In genomic region chr17:80779782-80780181, GRCm38 (mm10) we compare ENCODE assay signal across 12 mouse cellular contexts. TPM values are rescaled to one million over a fixed set of nuclear protein-coding genes. Genes with fewer than 3 reads are reported as not detected.
DNase-seq lines count a peak whose midpoint lies in the region; ATAC-seq and TF ChIP-seq lines count a peak whose summit lies in the region.
"Had no signal": no experiment of that assay in that cellular context is flagged by ENCODE, and none has a peak within 500 bp of the region (broad histone marks: within the 10 kb centered on the region; RNA-seq: fewer than 3 reads in every experiment).

No protein-coding gene starts in this region.

- no peak overlapping the region for H3K9ac ChIP-seq in forebrain, postnatal 0 days
- no peak overlapping the region for H3K9ac ChIP-seq in forebrain, embryonic 13.5 days
- H3K9ac ChIP-seq in lung, embryonic 14.5 days, result no peak overlapping the region
- H3K9ac ChIP-seq in limb, embryonic 15.5 days, result no peak overlapping the region
- H3K9ac ChIP-seq: liver, embryonic 14.5 days had no signal

- no peak overlapping the region for H3K27ac ChIP-seq in forebrain, postnatal 0 days (ENCODE audit: low read depth, low read length)
- H3K27ac ChIP-seq in forebrain, embryonic 13.5 days, result no peak overlapping the region
- 0 out of 2 replicates have a peak overlapping the region, but pooled peaks have one; percentile 31 for H3K27ac ChIP-seq in lung, embryonic 14.5 days (ENCODE audit: low read depth)
- H3K27ac ChIP-seq in gastrocnemius, adult 2 months, result no peak overlapping the region
- peak overlapping the region; percentile 47 for H3K27ac ChIP-seq in limb, embryonic 15.5 days
- H3K27ac ChIP-seq: liver, embryonic 14.5 days had no signal

- intact Hi-C loops in gastrocnemius, adult 2 months (cut with DNase I), result no loop called here

- no peaks in the 10 kb centered on the region for H3K4me1 ChIP-seq in forebrain, postnatal 0 days (ENCODE audit: insufficient read depth)
- H3K4me1 ChIP-seq in forebrain, embryonic 13.5 days, result no peaks in the 10 kb centered on the region
- peaks cover 11% of the 10 kb centered on the region; the same call in 1 of the 2 replicates for H3K4me1 ChIP-seq in lung, embryonic 14.5 days (ENCODE audit: insufficient read depth)
- peaks cover 23% of the 10 kb centered on the region for H3K4me1 ChIP-seq in limb, embryonic 15.5 days

- no peaks in the 10 kb centered on the region for H3K27me3 ChIP-seq in forebrain, postnatal 0 days (ENCODE audit: insufficient read depth, low read length)
- no peaks in the 10 kb centered on the region for H3K27me3 ChIP-seq in forebrain, embryonic 13.5 days
- no peaks in the 10 kb centered on the region for H3K27me3 ChIP-seq in lung, embryonic 14.5 days (ENCODE audit: insufficient read depth, low read length)
- H3K27me3 ChIP-seq in limb, embryonic 15.5 days, result no peaks in the 10 kb centered on the region

- WGBS in forebrain, postnatal 0 days, result 45% methylated on average over 6 of the region's 6 CpGs
- 79% methylated on average over 6 of the region's 6 CpGs for WGBS in forebrain, embryonic 13.5 days
- WGBS in lung, embryonic 14.5 days, result 40% methylated on average over 6 of the region's 6 CpGs
- 31% methylated on average over 6 of the region's 6 CpGs for WGBS in limb, embryonic 15.5 days

- DNase-seq in forebrain, postnatal 0 days, result peak; percentile 48
- DNase-seq in lung, embryonic 14.5 days, result peak; percentile 72
- DNase-seq in lung, postnatal 25 days (ENCODE audit: low spot score), result no peak
- DNase-seq in gastrocnemius, adult 2 months, result peak; percentile 70
- DNase-seq in Muller cell, postnatal 12 days (ENCODE audit: inconsistent ontology term), result no peak
- no peak for DNase-seq in c-Kit-positive CD71-positive TER-119-positive erythroid progenitor cells, embryonic 14.5 days (ENCODE audit: low spot score)
- DNase-seq: cerebellum, adult 11 months; thymus, postnatal 36 days had no signal

- no peak for TF ChIP-seq CTCF in forebrain, postnatal 0 days (IDR thresholded peaks at IDR 0.05; ENCODE audit: low read depth)
- TF ChIP-seq CTCF in lung, embryonic 14.5 days (IDR thresholded peaks at IDR 0.05; ENCODE audit: low read depth), result no peak
- no peak for TF ChIP-seq CTCF in gastrocnemius, adult 2 months (IDR thresholded peaks at IDR 0.05)

- ATAC-seq in forebrain, postnatal 0 days, result peak; percentile 20; the same call in 1 of the 2 replicates
- ATAC-seq in forebrain, embryonic 13.5 days, result no peak
- ATAC-seq in lung, embryonic 14.5 days (ENCODE audit: insufficient read depth), result no peak
- ATAC-seq in limb, embryonic 15.5 days (ENCODE audit: insufficient number of reproducible peaks, low FRiP score, low TSS enrichment, low read depth), result no peak

- no peaks in the 10 kb centered on the region for H3K9me3 ChIP-seq in forebrain, postnatal 0 days (ENCODE audit: low read length)
- no peaks in the 10 kb centered on the region for H3K9me3 ChIP-seq in forebrain, embryonic 13.5 days (replicated peaks)
- H3K9me3 ChIP-seq in lung, embryonic 14.5 days (ENCODE audit: low read depth, low read length), result no peaks in the 10 kb centered on the region
- no peaks in the 10 kb centered on the region for H3K9me3 ChIP-seq in limb, embryonic 15.5 days

- H3K4me3 ChIP-seq in forebrain, postnatal 0 days (ENCODE audit: low read depth, low read length), result no peak overlapping the region
- H3K4me3 ChIP-seq in forebrain, embryonic 13.5 days, result no peak overlapping the region
- H3K4me3 ChIP-seq in lung, embryonic 14.5 days (ENCODE audit: low read depth, low read length), result no peak overlapping the region
- no peak overlapping the region for H3K4me3 ChIP-seq in gastrocnemius, adult 2 months
- H3K4me3 ChIP-seq in limb, embryonic 15.5 days, result no peak overlapping the region
- H3K4me3 ChIP-seq: erythroblast, embryonic 14.5 days had no signal

- H3K36me3 ChIP-seq in forebrain, postnatal 0 days (ENCODE audit: insufficient read depth), result no peaks in the 10 kb centered on the region
- H3K36me3 ChIP-seq in forebrain, embryonic 13.5 days (ENCODE audit: poor library complexity, severe bottlenecking), result no peaks in the 10 kb centered on the region
- no peaks in the 10 kb centered on the region for H3K36me3 ChIP-seq in lung, embryonic 14.5 days (ENCODE audit: insufficient read depth)
- no peaks in the 10 kb centered on the region for H3K36me3 ChIP-seq in limb, embryonic 15.5 days

- no peak overlapping the region for H3K4me2 ChIP-seq in forebrain, postnatal 0 days (ENCODE audit: low read depth)
- H3K4me2 ChIP-seq in forebrain, embryonic 13.5 days, result no peak overlapping the region
- H3K4me2 ChIP-seq in lung, embryonic 14.5 days, result no peak overlapping the region
- H3K4me2 ChIP-seq in limb, embryonic 15.5 days, result no peak overlapping the region

RNA-seq across cellular contexts. Expression of gene Map4k3, which starts 51.5 kb away (rescaled TPM):
- 62.9 and 76.9 TPM in 2 replicates for total RNA-seq in forebrain, postnatal 0 days (2014; rRNA removed)
- polyA plus RNA-seq in forebrain, postnatal 0 days (2015; fragmentation: Nextera tagmentation; extraction: Ambion mirVana), result 15.0 and 17.9 TPM in 2 replicates
- 21.3 and 21.5 TPM in 2 replicates for polyA plus RNA-seq in forebrain, embryonic 13.5 days (2015; fragmentation: Nextera tagmentation; extraction: Ambion mirVana)
- polyA plus RNA-seq in lung, embryonic 14.5 days (2014; fragmentation: Nextera tagmentation; extraction: Ambion mirVana), result 62.7 and 64.7 TPM in 2 replicates
- 10 to 100 TPM; 11.9 to 17.5 TPM for total RNA-seq in gastrocnemius, adult 2 months (2021)
- polyA plus RNA-seq in limb, embryonic 15.5 days (2015; fragmentation: Nextera tagmentation; extraction: Ambion mirVana), result 21.2 and 31.1 TPM in 2 replicates
- polyA plus RNA-seq: erythroblast, embryonic 14.5 days had no signal

Comparison
In these comparisons a context has a peak if more than half of its experiments do, and no peak if none do; other contexts are left out.
1. DNase-seq: peak in forebrain, postnatal 0 days (single experiment), lung, embryonic 14.5 days (single experiment) and gastrocnemius, adult 2 months (single experiment); none in lung, postnatal 25 days (single experiment), Muller cell, postnatal 12 days (single experiment) and c-Kit-positive CD71-positive TER-119-positive erythroid progenitor cells, embryonic 14.5 days (single experiment).
2. H3K27ac ChIP-seq: peak in lung, embryonic 14.5 days (single experiment) and limb, embryonic 15.5 days (single experiment); none in forebrain, postnatal 0 days (single experiment), forebrain, embryonic 13.5 days (single experiment) and gastrocnemius, adult 2 months (single experiment).